Mouse (Mus musculus) hindbrain, embryonic 13.5 days (tissue): ENCODE results near the gene Ppil6. TPM values are rescaled to one million over a fixed set of nuclear protein-coding genes. Genes with fewer than 3 reads are reported as not detected.

Experiments used
- ATAC-seq: fragments of 200-750 bp; cut with Nextera tagmentation; 2 replicates; pipeline ENCODE4 v1.8.0; 2017; ENCODE audit warnings: moderate TSS enrichment; ENCODE audit not compliant: low FRiP score
- H3K27ac ChIP-seq: fragments of 300-500 bp; sonication (generic); 2 replicates; pipeline ENCODE4 v1.5.1; 2015; ENCODE audit warnings: inconsistent platforms, mild to moderate bottlenecking, moderate library complexity
- H3K27me3 ChIP-seq: fragments of 300-500 bp; sonication (generic); 2 replicates; pipeline ENCODE4 v1.6.1; 2015; ENCODE audit warnings: mild to moderate bottlenecking, inconsistent platforms
- H3K36me3 ChIP-seq: fragments of 300-500 bp; sonication (generic); 2 replicates; pipeline ENCODE4 v1.6.1; 2015; ENCODE audit warnings: mild to moderate bottlenecking, inconsistent platforms
- H3K4me1 ChIP-seq: fragments of 300-500 bp; sonication (generic); replicated peaks from 2 replicates; pipeline ENCODE4 v1.6.1; 2015; ENCODE audit warnings: inconsistent platforms
- H3K4me2 ChIP-seq: fragments of 300-500 bp; sonication (generic); 2 replicates; pipeline ENCODE4 v1.6.1; 2015; ENCODE audit warnings: inconsistent platforms, mild to moderate bottlenecking, moderate library complexity
- H3K4me3 ChIP-seq: fragments of 300-500 bp; sonication (generic); 2 replicates; pipeline ENCODE4 v1.5.1; 2015; ENCODE audit warnings: mild to moderate bottlenecking, inconsistent platforms
- H3K9ac ChIP-seq: fragments of 300-500 bp; sonication (generic); 2 replicates; pipeline ENCODE4 v1.6.1; 2015; ENCODE audit warnings: mild to moderate bottlenecking, inconsistent platforms
- H3K9me3 ChIP-seq: fragments of 300-500 bp; sonication (generic); 2 replicates; pipeline ENCODE4 v1.6.1; 2016; ENCODE audit warnings: inconsistent platforms
- WGBS: fragments of 180-500 bp; shearing (Covaris S2); methylation state at CpG from one replicate; pipeline ENCODE4 v1.1.7; 2015; 5-methylcytosine and 5-hydroxymethylcytosine counted together
- polyA plus RNA-seq: library from polyadenylated mRNA; unstranded; fragments of >200 nt; fragmentation: Nextera tagmentation; extraction: Ambion mirVana; gene quantifications from 2 replicates; pipeline ENCODE4 v1.2.1, GENCODE M21; 2015

Gene Ppil6
- polyA plus RNA-seq, 1 experiment from 2014 or later: 4.6 TPM

GRCm38 (mm10) chr10:41561701-41562395 lies 71.6 kb downstream of the Ppil6 start:
- H3K27me3 ChIP-seq: no peaks in the 10 kb centered on the region
- WGBS: 91% methylated on average over 10 of the region's 10 CpGs
- peaks cover 5% of the 10 kb centered on the region for H3K9me3 ChIP-seq
- no peak for ATAC-seq
- no peak overlapping the region for H3K9ac ChIP-seq
- no peak overlapping the region for H3K27ac ChIP-seq
- H3K4me3 ChIP-seq: no peak overlapping the region
- H3K36me3 ChIP-seq: 0 out of 2 replicates have a peak, but pooled peaks cover 5% of the 10 kb centered on the region
- H3K4me1 ChIP-seq: no peaks in the 10 kb centered on the region
- no peak overlapping the region for H3K4me2 ChIP-seq

Other genes starting within 250 kb of the Ppil6 start
- 28.0 and 29.1 TPM in 2 replicates for gene Fig4, start 187.2 kb upstream of the Ppil6 start, polyA plus RNA-seq
- gene Ak9, start 186.5 kb upstream of the Ppil6 start, polyA plus RNA-seq: 0.25 and 0.26 TPM in 2 replicates
- gene Zbtb24, start 40.1 kb upstream of the Ppil6 start, polyA plus RNA-seq: 20.5 and 21.6 TPM in 2 replicates
- gene Mical1, start 14.1 kb upstream of the Ppil6 start, polyA plus RNA-seq: 27.9 and 29.6 TPM in 2 replicates
- 31.6 and 39.4 TPM in 2 replicates for gene Smpd2, start 70 bp upstream of the Ppil6 start, polyA plus RNA-seq
- 55.9 and 62.1 TPM in 2 replicates for gene Cd164, start 29.0 kb downstream of the Ppil6 start, polyA plus RNA-seq
- gene Ccdc162, start 226.2 kb downstream of the Ppil6 start, polyA plus RNA-seq: 0.50 and 1.5 TPM in 2 replicates